Mouse (Mus musculus) hindlimb bud, embryonic 11.5 days (tissue): Measurements from ENCODE around the gene Pfn1.

Experiments
- DNase-seq: peaks from one replicate; pipeline ENCODE4 v3.0.0-alpha.2; 2012; ENCODE audit warnings: low read depth, low spot score; ENCODE audit errors: extremely low spot score

Gene Pfn1

GRCm38 (mm10) chr11:70678092-70678491, 23.6 kb upstream of the Pfn1 start:
- no peak for DNase-seq

DNA sequence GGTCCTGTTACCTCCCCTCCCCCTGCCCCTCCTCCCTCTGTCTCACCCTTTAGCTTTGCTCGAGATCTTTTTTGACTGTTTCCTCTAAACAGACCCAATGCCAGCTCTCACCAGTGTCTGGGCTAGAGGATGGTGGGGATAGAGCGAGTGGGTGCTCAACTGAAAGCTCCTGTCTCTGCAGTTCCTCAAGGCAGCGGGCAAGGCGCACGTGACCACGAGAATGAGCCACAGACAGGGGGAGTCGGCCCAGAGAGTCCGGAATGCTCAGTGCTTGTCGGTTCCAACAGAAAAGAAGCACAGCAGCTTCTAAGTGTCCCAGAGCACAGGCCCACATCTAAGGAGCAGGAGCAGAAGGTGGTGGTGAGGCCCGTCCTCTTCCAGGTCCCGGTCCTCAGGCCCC, 20.1 kb upstream of the Pfn1 start:
- no peak for DNase-seq

GRCm38 (mm10) chr11:70674014-70674413, 19.6 kb upstream of the Pfn1 start:
- no peak for DNase-seq

DNA sequence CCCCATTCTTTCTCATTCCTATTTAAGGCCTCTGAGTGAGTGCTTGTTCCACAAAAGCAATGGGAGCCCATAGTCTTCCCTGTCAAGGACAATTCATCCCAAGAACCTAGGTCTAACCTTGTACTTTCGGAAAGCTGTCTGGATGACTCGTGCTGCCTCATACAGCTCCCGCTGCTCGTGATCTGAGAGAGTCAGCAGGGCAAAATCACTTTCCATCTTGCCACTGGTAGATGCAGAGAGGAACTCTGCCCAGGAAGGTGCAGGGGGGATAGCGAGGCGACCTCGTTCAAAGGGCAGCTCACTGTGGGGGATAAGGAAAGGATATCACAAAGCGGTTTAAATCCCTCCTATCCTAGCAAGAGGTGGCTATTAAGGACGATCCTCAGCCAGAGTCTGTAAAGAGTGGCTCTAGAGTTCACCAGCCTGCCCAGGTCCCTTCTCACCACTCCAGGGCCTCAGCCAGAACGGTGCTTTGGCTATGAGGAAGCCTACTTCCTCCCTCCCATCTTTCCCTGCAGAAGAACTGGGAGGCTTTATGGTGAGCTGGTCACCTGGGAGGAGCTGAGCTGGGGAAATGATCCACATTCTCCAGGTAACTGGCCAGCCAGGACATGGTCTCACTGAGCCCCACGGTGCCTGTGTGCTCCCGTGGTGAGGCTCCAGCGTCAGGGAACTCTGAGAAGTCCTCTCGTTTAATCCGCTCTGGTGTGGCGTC, 17.0 kb upstream of the Pfn1 start:
- no peak for DNase-seq

GRCm38 (mm10) chr11:70670483-70670882, 16.0 kb upstream of the Pfn1 start:
- no peak for DNase-seq

DNA sequence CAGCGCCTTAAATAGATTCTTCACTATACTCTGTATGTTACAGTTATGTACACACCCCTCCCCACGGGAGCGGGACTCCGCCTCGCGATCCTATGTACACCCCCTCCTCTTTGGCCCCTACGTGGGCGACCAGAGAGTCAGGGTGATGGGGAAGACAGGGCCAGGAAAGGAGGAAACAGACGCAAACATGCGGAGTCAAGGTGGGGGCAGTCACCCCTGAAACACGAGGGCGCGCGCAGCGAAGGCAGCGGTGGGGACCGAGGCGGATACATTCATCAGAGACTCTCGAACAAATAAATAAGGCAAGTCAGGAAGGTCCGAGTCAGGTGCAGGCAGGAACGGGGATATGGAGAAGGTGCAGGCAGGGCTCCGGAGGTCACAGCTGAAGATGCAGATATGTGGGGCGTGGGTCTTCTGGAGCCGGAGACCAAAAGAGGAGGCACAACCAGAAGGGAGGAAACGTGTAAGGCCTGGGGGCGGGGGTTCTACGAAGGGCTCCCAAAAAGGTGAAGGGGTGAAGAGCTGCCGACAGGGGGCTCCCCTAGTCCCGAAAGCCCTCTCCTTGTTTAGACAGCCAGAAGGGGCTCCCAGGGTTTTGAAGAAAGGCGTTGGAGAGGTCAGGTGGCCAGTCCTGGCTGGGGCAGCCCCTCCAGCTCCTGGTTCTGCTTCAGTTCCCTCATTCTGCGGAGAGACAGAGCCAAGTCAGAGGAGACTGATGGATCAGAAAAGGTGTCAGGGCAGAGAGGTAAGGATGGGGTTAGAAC, 15.3 kb upstream of the Pfn1 start:
- no peak for DNase-seq

GRCm38 (mm10) chr11:70668771-70669505, 14.5 kb upstream of the Pfn1 start, which contains the start of gene Spag7:
Gene Spag7 (minus strand): TSS chr11:70669416.
- peak; percentile 98 for DNase-seq

DNA sequence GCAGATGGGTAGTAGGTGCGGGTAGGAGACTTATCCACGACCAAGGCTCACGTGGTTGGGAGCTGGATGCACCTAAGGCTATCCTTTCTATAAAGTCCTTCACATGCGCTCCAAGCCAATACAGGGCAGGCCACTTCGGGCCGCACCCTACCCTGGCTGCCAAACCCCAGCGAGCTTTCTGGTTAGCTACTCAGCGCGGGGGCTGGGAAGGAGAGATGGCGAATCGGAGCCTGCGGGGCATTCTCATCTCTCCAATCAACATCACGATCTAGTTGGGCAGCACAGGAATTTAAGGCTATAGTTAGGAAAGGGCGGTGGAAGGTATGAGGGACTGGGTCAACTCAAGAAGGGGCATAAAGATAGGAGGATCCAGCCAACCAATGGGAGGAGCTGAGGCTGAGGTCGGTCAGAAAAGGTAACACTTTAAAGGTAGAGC, 13.9 kb upstream of the Pfn1 start:
- DNase-seq: no peak

DNA sequence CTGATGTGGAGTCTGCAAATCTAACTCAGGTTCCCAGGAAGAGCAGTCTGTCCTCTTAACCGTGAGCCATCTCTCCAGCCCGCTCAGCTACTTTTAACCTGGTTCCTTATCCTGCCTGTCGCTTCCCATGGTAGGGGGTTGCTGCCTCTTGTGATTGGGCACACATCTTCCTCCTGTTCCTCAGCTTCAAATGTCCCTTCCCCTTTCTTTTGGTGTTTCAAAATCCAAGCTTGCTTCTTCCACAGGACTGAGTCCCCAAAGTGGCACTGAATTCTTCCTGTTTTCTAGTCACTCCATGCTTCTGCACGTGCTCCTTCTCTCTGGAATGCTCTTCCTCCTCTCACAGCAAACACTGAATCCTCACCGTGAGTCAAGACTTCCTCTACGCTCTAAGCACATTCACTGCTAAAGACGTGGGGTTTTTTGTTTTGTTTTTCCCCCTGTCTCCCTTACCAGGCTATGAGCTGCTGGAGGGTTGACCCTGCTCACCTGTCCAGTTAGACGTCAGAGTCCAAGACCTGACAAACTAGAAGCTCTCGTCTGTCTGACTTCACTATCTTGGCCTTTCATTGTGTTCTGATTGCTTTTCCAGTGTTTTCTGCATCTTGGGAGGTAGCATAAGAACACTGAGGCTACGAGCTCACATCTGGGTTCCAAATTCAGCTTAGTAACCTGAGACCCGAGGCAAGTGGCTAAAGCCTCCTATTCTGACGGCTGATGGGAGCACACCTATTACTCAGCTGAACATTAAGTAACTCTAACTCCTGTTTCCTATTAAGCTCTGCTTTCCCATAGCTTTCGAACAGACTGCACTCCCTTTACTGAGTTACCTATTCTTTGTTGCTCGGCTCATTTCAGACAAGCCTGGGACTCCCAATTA, 13.1 kb upstream of the Pfn1 start:
- no peak for DNase-seq

DNA sequence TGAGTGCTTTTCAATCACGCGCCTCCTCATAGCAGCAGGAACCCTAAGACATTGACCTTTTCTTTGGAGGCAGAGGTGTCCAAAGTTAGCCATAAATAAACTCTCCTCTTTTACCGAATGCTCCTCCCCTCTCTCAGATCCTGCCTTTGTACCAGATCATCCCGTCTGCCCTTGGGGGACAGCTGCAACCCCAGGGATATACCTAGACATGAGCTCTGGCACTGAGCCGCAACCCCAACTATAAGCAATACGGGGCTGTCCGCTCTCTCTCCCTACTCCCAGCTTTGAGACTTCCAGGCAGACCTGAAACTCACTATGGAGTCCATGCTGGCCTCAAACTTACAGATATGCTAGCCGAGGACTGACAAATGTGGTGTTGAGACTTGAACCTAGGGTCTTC, 12.2 kb upstream of the Pfn1 start:
- DNase-seq: no peak

DNA sequence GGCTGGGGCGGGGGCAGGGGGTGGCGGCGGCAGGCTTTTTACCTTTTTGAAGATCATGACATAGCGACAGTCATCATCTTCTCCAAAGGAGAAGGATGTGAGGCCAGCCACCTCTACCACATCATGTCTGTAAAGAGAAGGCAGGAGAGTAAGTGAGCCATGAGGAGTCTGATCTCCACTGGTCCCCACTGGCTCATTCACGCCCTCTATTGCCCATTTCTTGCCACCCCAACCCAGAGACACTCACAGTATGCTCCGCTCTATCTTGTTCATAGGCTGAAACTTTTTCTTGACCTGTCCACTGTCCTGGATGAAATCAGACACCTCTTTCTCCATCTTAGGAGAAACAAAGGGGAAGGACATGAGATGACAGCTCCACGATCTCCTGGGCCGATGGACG, 10.3 kb upstream of the Pfn1 start:
- DNase-seq: no peak

DNA sequence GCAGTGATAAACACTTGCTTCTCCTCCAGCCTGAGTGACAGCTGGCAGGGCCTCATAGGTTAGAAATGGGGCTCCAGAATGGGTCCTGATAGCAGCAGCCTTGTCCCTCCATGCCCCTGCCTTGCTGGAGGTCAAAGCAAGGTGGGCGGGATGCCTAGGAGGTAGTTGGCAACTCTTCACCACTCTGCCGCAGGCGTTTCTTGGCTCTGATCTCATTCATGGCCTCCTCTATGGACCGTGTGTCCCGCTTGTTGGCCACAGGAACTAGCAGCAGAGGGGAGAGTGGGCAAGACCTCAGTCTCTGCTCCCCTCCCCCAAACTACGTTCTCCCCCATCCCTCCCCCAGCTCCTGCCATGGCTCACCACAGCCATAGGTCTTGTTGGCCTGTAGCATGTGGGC, 9.5 kb upstream of the Pfn1 start:
- no peak for DNase-seq

DNA sequence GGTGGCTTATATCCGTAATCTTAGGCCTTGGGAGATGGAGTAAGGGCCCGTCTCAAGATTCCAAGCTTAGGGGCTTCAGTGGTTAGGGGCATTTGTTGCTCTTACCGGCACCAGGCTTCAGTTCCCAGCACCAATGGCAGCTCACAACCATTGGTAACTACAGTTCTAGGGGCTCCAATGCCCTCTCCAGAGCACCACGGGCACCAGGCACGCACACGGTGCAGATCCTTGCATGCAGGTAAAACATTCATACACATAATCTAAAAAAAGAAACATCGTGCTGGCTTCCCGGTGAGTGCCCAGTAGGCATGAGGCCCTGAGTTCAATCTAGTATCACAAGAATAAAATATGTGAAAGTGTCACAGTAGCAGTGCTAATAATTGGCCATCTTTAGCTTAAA, 8.7 kb upstream of the Pfn1 start:
- no peak for DNase-seq

DNA sequence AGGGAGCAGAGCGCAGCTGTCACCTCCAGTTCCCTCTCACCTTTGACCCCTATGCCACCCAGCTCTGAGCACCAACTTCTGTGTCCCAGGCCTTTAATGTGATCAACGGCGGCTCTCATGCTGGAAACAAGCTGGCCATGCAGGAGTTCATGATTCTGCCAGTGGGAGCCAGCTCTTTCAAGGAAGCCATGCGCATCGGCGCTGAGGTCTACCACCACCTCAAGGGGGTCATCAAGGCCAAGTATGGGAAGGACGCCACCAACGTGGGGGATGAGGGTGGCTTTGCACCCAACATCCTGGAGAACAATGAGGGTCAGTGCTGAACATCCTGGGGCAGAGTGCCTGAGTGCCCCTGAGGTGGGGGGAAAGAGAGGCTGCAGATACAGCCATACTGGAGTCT, 6.1 kb upstream of the Pfn1 start:
- no peak for DNase-seq

- no peak for DNase-seq
These were observed 4.5 kb upstream of the Pfn1 start for GRCm38 (mm10) chr11:70658942-70659341.

DNA sequence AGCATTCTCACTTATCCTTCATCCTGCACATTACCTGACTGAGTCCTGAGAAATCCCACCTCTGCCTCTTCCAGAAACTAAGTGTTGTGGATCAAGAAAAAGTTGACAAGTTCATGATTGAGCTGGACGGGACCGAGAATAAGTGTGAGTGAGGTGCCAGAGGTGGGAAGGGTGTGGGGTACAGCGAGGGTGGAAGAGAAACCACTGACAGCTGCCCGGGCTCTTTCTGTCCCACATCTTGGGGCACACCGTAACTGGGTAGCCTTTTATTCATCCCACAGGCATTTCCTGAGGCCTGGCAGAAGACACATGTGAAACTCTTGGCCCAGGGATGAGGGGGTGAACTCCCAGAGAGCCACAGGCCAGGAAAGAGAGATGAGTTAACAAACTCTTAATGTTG, 4.1 kb upstream of the Pfn1 start:
- no peak for DNase-seq

DNA sequence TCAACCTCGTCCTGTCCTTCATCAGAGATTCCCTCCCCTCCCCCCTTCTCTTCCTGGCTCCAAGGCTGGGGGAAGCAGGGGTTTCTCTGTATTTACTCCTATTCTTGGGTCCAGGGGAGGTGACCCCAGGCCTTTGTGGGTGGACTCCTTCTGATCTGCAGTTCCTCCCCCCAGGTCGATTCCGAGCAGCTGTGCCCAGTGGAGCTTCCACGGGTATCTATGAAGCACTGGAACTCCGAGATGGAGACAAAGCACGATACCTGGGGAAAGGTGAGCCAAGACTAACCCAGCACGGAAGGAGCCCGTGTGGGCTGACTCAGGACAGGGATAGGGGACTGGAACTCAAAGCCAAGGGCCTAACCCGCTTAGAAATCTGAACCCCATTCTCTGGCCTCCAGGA, 3.5 kb upstream of the Pfn1 start:
- no peak for DNase-seq

DNA sequence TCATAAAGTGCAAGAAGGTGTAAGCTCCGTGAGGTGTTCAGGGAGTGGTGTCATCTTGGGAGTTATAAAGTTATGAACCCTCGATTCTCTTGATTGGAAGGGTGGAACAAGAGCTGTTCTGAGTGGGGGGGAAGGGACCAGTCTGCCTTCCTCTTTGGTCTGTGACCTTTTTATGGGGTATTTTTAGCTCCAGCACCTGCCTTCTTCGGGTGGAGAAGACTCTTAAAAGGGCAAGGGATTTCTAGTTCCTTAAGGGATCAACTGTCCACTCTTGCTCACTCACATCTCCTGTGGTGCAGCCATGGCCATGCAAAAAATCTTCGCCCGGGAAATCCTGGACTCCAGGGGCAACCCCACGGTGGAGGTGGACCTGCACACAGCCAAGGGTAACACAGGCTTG, 3.1 kb upstream of the Pfn1 start:
- DNase-seq: no peak

- DNase-seq: no peak
These were observed 2.5 kb upstream of the Pfn1 start, which contains the start of gene Eno3 for GRCm38 (mm10) chr11:70656964-70657363. Gene Eno3 (plus strand): TSS chr11:70657202.

GRCm38 (mm10) chr11:70656456-70656927, 2.0 kb upstream of the Pfn1 start:
- DNase-seq: no peak
